Mouse (Mus musculus) ES-E14 (cell line): ENCODE measurements at regions not wholly inside any gene's neighbourhood (a gene's known extent, or its start where the extent isn't known, plus 50 kb on each side); places are given as distances from the start of the nearest gene placed in this dataset.

Source experiments
- CHD2 ChIP-seq: IDR thresholded peaks from 2 replicates; pipeline ENCODE4 v1.6.1; 2014; ENCODE audit warnings: mild to moderate bottlenecking, low read depth, low read length, inconsistent platforms
- HCFC1 ChIP-seq: IDR thresholded peaks from 2 replicates; pipeline ENCODE4 v1.6.1; 2012; ENCODE audit warnings: low read length, inconsistent platforms, borderline replicate concordance; ENCODE audit not compliant: insufficient read depth
- MAFK ChIP-seq: IDR thresholded peaks from 2 replicates; pipeline ENCODE4 v1.6.1; 2014; ENCODE audit warnings: mild to moderate bottlenecking, low read depth, low read length, inconsistent platforms; ENCODE audit not compliant: insufficient read depth

DNA sequence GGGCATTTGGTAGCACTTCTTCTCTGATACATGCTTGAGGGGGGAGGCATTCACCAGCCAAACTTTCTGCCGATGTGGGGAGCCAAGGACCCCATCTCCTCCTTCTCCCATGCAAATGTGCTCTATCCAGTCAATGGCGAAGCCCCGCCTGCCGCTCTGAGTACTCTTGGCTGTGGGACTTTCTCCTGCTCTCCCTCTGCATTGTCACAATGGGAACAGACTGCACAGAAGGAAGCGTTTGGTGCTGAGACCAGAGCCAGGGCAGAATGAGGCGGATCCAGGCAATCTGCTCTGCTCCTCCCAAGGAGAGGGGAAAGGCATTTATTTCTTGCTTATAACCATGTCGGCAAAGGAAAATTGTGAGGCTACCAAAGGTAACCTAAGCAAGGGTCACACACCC, 123.1 kb downstream of the Sec61b start:
- TF ChIP-seq CHD2: no peak
- no peak for TF ChIP-seq HCFC1
- TF ChIP-seq MAFK: no peak
